Mouse (Mus musculus): ENCODE results near the gene Gas6. TPM values are rescaled to one million over a fixed set of nuclear protein-coding genes. Genes with fewer than 3 reads are reported as not detected.

Gas6 gene
- 23.9 and 25.5 TPM in 2 replicates for polyA plus RNA-seq (2015; fragmentation: Nextera tagmentation; extraction: Ambion mirVana)

- H3K4me2 ChIP-seq (ENCODE audit: low read length): peak within 1 kb of the TSS; percentile 76
- under 1% methylated on average over 63 of the region's 64 CpGs for WGBS
- H3K4me1 ChIP-seq (replicated peaks; ENCODE audit: control insufficient read depth, insufficient read depth, low read length): peaks cover 15% of the 10 kb centered on the region
- no peaks in the 10 kb centered on the region for H3K9me3 ChIP-seq (ENCODE audit: control insufficient read depth, low read length)
- peak; percentile 73 for ATAC-seq
- H3K27ac ChIP-seq (ENCODE audit: low read length): no peak within 1 kb of the TSS
- peaks cover 8% of the 10 kb centered on the region; the same call in 1 of the 2 replicates for H3K27me3 ChIP-seq (replicated peaks; ENCODE audit: control insufficient read depth, insufficient read depth, low read length)
- peak within 1 kb of the TSS; percentile 64 for H3K4me3 ChIP-seq (replicated peaks; ENCODE audit: low read length)
- H3K36me3 ChIP-seq (ENCODE audit: control insufficient read depth, insufficient read depth): no peaks in the 10 kb centered on the region
- peak within 1 kb of the TSS; percentile 73 for H3K9ac ChIP-seq (replicated peaks; ENCODE audit: low read depth, low read length)
These were observed at the start of gene Gas6 for GRCm38 (mm10) chr8:13493858-13494631. Gene Gas6, minus strand, starts transcription at chr8:13494490.

DNA sequence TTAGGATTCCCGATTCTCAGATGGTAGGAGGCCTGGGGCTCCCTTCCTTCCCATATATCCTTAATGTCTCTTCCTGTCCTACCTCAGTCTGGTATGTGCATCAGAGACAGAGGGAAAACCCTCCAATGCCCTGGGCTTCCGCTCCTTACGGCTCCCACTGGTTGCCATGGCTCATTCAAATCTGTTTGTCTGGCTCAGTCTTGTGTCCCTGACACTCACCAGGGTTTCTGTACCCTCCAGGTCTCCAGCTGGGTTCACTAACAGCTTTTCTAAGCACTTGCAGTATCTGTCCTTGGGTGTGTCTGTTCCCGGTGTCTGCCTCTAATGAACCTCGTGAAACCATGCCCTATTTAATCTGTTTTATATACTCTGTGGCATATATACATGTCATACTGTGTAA lies 47.2 kb upstream of the Gas6 start:
- no peaks in the 10 kb centered on the region for H3K27me3 ChIP-seq (replicated peaks; ENCODE audit: control insufficient read depth, insufficient read depth, low read length)
- H3K9ac ChIP-seq (replicated peaks; ENCODE audit: low read depth, low read length): no peak overlapping the region
- no peaks in the 10 kb centered on the region for H3K36me3 ChIP-seq (ENCODE audit: control insufficient read depth, insufficient read depth)
- H3K9me3 ChIP-seq (ENCODE audit: control insufficient read depth, low read length): no peaks in the 10 kb centered on the region
- ATAC-seq: no peak
- H3K4me2 ChIP-seq (ENCODE audit: low read length): no peak overlapping the region
- peaks cover 8% of the 10 kb centered on the region; the same call in 1 of the 2 replicates for H3K4me1 ChIP-seq (replicated peaks; ENCODE audit: control insufficient read depth, insufficient read depth, low read length)
- no peak overlapping the region for H3K27ac ChIP-seq (ENCODE audit: low read length)
- WGBS: 76% methylated on average over 5 of the region's 5 CpGs
- H3K4me3 ChIP-seq (replicated peaks; ENCODE audit: low read length): no peak overlapping the region

DNA sequence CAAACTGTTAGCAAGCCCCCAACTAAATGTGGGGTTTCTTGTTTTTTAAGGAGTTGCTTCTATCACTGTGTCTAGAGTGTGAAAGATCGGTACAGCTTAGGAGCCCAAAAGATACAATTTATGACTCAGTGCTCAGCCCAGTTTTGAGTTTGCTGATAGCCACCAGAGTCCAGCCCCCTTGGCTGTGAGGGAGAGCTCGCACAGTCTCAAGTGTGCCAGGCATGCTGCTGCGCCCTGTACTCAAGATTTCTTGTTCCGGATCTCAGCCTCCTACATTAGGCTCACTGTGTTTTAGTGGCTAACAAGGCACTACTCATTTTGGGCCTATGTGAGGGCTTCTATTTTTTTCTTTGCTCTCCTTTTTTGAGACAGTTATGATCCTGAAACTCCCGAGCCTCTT lies 45.8 kb upstream of the Gas6 start:
- Histone ChIP-seq H3K27me3 (replicated peaks; ENCODE audit: control insufficient read depth, insufficient read depth, low read length) (no peaks in the 10 kb centered on the region), H3K27ac (ENCODE audit: low read length) (no peak overlapping the region), H3K36me3 (ENCODE audit: control insufficient read depth, insufficient read depth) (no peaks in the 10 kb centered on the region), H3K4me3 (replicated peaks; ENCODE audit: low read length) (no peak overlapping the region), H3K9ac (replicated peaks; ENCODE audit: low read depth, low read length) (no peak overlapping the region), H3K9me3 (ENCODE audit: control insufficient read depth, low read length) (no peaks in the 10 kb centered on the region), H3K4me2 (ENCODE audit: low read length) (no peak overlapping the region), H3K4me1 (replicated peaks; ENCODE audit: control insufficient read depth, insufficient read depth, low read length) (peaks cover 8% of the 10 kb centered on the region; the same call in 1 of the 2 replicates)
- no peak for ATAC-seq
- WGBS: 89% methylated on average over 5 of the region's 5 CpGs

- H3K27me3 ChIP-seq (replicated peaks; ENCODE audit: control insufficient read depth, insufficient read depth, low read length): no peaks in the 10 kb centered on the region
- WGBS: 56% methylated on average over 6 of the region's 6 CpGs
- peaks cover 8% of the 10 kb centered on the region; the same call in 1 of the 2 replicates for H3K4me1 ChIP-seq (replicated peaks; ENCODE audit: control insufficient read depth, insufficient read depth, low read length)
- H3K4me2 ChIP-seq (ENCODE audit: low read length): no peak overlapping the region
- no peaks in the 10 kb centered on the region for H3K36me3 ChIP-seq (ENCODE audit: control insufficient read depth, insufficient read depth)
- H3K9ac ChIP-seq (replicated peaks; ENCODE audit: low read depth, low read length): no peak overlapping the region
- no peaks in the 10 kb centered on the region for H3K9me3 ChIP-seq (ENCODE audit: control insufficient read depth, low read length)
- no peak overlapping the region for H3K27ac ChIP-seq (ENCODE audit: low read length)
- peak; percentile 88 for ATAC-seq
- no peak overlapping the region for H3K4me3 ChIP-seq (replicated peaks; ENCODE audit: low read length)
These were observed 44.5 kb upstream of the Gas6 start for GRCm38 (mm10) chr8:13538821-13539220.

- WGBS: 51% methylated on average over 2 of the region's 2 CpGs
These were observed 42.8 kb upstream of the Gas6 start for GRCm38 (mm10) chr8:13537102-13537501.

GRCm38 (mm10) chr8:13533123-13533522 lies 38.8 kb upstream of the Gas6 start:
- Histone ChIP-seq H3K4me3 (replicated peaks; ENCODE audit: low read length) (no peak overlapping the region), H3K36me3 (ENCODE audit: control insufficient read depth, insufficient read depth) (no peaks in the 10 kb centered on the region), H3K4me1 (replicated peaks; ENCODE audit: control insufficient read depth, insufficient read depth, low read length) (peaks cover 29% of the 10 kb centered on the region), H3K9ac (replicated peaks; ENCODE audit: low read depth, low read length) (no peak overlapping the region), H3K27me3 (replicated peaks; ENCODE audit: control insufficient read depth, insufficient read depth, low read length) (no peaks in the 10 kb centered on the region), H3K4me2 (ENCODE audit: low read length) (no peak overlapping the region), H3K9me3 (ENCODE audit: control insufficient read depth, low read length) (no peaks in the 10 kb centered on the region), H3K27ac (ENCODE audit: low read length) (no peak overlapping the region)
- WGBS: 69% methylated on average over 8 of the region's 8 CpGs
- no peak for ATAC-seq

More at GRCm38 (mm10) chr8:13537102-13537501, 42.8 kb upstream of the Gas6 start:
- Histone ChIP-seq H3K27me3 (replicated peaks; ENCODE audit: control insufficient read depth, insufficient read depth, low read length) (no peaks in the 10 kb centered on the region), H3K9ac (replicated peaks; ENCODE audit: low read depth, low read length) (no peak overlapping the region), H3K36me3 (ENCODE audit: control insufficient read depth, insufficient read depth) (no peaks in the 10 kb centered on the region), H3K27ac (ENCODE audit: low read length) (no peak overlapping the region), H3K4me3 (replicated peaks; ENCODE audit: low read length) (no peak overlapping the region), H3K9me3 (ENCODE audit: control insufficient read depth, low read length) (no peaks in the 10 kb centered on the region), H3K4me2 (ENCODE audit: low read length) (no peak overlapping the region), H3K4me1 (replicated peaks; ENCODE audit: control insufficient read depth, insufficient read depth, low read length) (peaks cover 8% of the 10 kb centered on the region; the same call in 1 of the 2 replicates)
- no peak for ATAC-seq

- 61% methylated on average over 9 of the region's 9 CpGs for WGBS
- Histone ChIP-seq H3K4me1 (replicated peaks; ENCODE audit: control insufficient read depth, insufficient read depth, low read length) (peaks cover 29% of the 10 kb centered on the region), H3K9ac (replicated peaks; ENCODE audit: low read depth, low read length) (no peak overlapping the region), H3K4me2 (ENCODE audit: low read length) (no peak overlapping the region), H3K27me3 (replicated peaks; ENCODE audit: control insufficient read depth, insufficient read depth, low read length) (no peaks in the 10 kb centered on the region), H3K4me3 (replicated peaks; ENCODE audit: low read length) (no peak overlapping the region), H3K9me3 (ENCODE audit: control insufficient read depth, low read length) (no peaks in the 10 kb centered on the region), H3K27ac (ENCODE audit: low read length) (no peak overlapping the region), H3K36me3 (ENCODE audit: control insufficient read depth, insufficient read depth) (no peaks in the 10 kb centered on the region)
- ATAC-seq: no peak
These were observed 37.4 kb upstream of the Gas6 start for GRCm38 (mm10) chr8:13531602-13532171.

DNA sequence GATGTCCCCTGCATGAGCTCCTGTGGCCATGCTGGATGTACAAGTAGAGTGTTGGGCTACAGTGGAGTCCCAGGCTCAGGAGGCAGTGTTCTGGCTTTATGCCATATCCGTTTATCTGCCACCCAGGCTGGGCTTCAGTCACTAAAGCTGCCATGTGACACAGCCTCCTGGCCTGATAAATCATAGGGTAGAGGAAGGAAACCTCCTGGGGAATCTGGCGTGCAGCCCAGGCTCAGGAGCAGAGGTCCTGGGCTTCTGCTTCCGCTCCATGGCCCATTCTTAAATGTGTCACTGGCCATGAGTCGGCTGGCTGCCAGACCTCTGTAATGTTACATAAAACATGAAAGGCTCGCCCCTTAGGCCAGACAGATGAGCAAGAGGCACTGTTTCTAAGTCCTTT lies 36.7 kb upstream of the Gas6 start:
- H3K27me3 ChIP-seq (replicated peaks; ENCODE audit: control insufficient read depth, insufficient read depth, low read length): no peaks in the 10 kb centered on the region
- ATAC-seq: peak; percentile 77
- H3K36me3 ChIP-seq (ENCODE audit: control insufficient read depth, insufficient read depth): no peaks in the 10 kb centered on the region
- H3K9ac ChIP-seq (replicated peaks; ENCODE audit: low read depth, low read length): no peak overlapping the region
- 21% methylated on average over 5 of the region's 5 CpGs for WGBS
- H3K4me1 ChIP-seq (replicated peaks; ENCODE audit: control insufficient read depth, insufficient read depth, low read length): peaks cover 29% of the 10 kb centered on the region
- no peak overlapping the region for H3K4me3 ChIP-seq (replicated peaks; ENCODE audit: low read length)
- no peaks in the 10 kb centered on the region for H3K9me3 ChIP-seq (ENCODE audit: control insufficient read depth, low read length)
- peak overlapping the region; percentile 45 for H3K27ac ChIP-seq (ENCODE audit: low read length)
- no peak overlapping the region for H3K4me2 ChIP-seq (ENCODE audit: low read length)

DNA sequence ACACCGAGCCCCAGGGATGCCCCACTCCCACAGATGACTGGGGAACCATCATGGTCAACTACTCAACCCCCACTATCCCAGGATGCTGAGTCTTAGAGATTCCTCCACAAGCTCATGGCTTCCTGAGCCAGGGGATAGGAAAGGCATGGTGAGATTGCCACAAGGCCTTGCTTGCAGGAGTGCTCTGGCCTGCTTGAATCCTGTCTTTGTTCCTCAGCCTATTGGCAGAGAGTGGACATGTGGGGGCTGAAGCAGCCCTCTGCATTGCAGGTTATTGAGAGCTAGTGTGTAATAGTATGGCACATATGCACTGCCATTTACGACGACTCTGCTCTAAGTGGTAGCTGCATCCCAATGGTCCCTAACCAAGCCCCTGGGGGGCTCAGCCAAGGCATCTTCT lies 36.1 kb upstream of the Gas6 start:
- Histone ChIP-seq H3K9ac (replicated peaks; ENCODE audit: low read depth, low read length) (no peak overlapping the region), H3K36me3 (ENCODE audit: control insufficient read depth, insufficient read depth) (no peaks in the 10 kb centered on the region), H3K4me1 (replicated peaks; ENCODE audit: control insufficient read depth, insufficient read depth, low read length) (peaks cover 29% of the 10 kb centered on the region), H3K4me3 (replicated peaks; ENCODE audit: low read length) (no peak overlapping the region), H3K9me3 (ENCODE audit: control insufficient read depth, low read length) (no peaks in the 10 kb centered on the region), H3K27me3 (replicated peaks; ENCODE audit: control insufficient read depth, insufficient read depth, low read length) (no peaks in the 10 kb centered on the region), H3K4me2 (ENCODE audit: low read length) (no peak overlapping the region), H3K27ac (ENCODE audit: low read length) (peak overlapping the region; percentile 45)
- 80% methylated on average over 3 of the region's 3 CpGs for WGBS
- peak; percentile 18; the same call in 1 of the 2 replicates for ATAC-seq
